Comparison of ENCODE assay signal across 9 mouse cellular contexts in genomic region chr8:86756948-86757733, GRCm38 (mm10). TPM values are rescaled to one million over a fixed set of nuclear protein-coding genes. Genes with fewer than 3 reads are reported as not detected.
DNase-seq lines count a peak whose midpoint lies in the region; ATAC-seq and TF ChIP-seq lines count a peak whose summit lies in the region.
"Had no signal": no experiment of that assay in that cellular context is flagged by ENCODE, and none has a peak within 500 bp of the region (broad histone marks: within the 10 kb centered on the region; RNA-seq: fewer than 3 reads in every experiment).

No protein-coding gene starts in this region.

- intact Hi-C loops in left cerebral cortex, postnatal 36 days (cut with DNase I), result no loop called here

- H3K4me3 ChIP-seq in E14TG2a.4 (replicated peaks; ENCODE audit: low read length), result peak overlapping the region; percentile 61
- no peak overlapping the region for H3K4me3 ChIP-seq in intestine, embryonic 16.5 days (ENCODE audit: low read length)
- peak overlapping the region; percentile 4; the same call in 1 of the 2 replicates for H3K4me3 ChIP-seq in midbrain, embryonic 13.5 days (replicated peaks)
- H3K4me3 ChIP-seq: stomach, embryonic 15.5 days had no signal

- H3K27ac ChIP-seq in intestine, embryonic 16.5 days (ENCODE audit: low read length), result no peak overlapping the region
- H3K27ac ChIP-seq in midbrain, embryonic 13.5 days, result no peak overlapping the region
- H3K27ac ChIP-seq: stomach, embryonic 15.5 days had no signal

- no peaks in the 10 kb centered on the region for H3K36me3 ChIP-seq in E14TG2a.4 (ENCODE audit: insufficient read depth, low read length)
- no peaks in the 10 kb centered on the region for H3K36me3 ChIP-seq in intestine, embryonic 16.5 days (ENCODE audit: control insufficient read depth, insufficient read depth, low read length)
- no peaks in the 10 kb centered on the region for H3K36me3 ChIP-seq in midbrain, embryonic 13.5 days
- H3K36me3 ChIP-seq: stomach, embryonic 15.5 days had no signal

- ATAC-seq in frontal cortex, adult (ENCODE audit: low TSS enrichment), result peak; percentile 91
- peak; percentile 26; the same call in 1 of the 2 replicates for ATAC-seq in intestine, embryonic 16.5 days
- 0 out of 2 replicates have a peak, but pooled peaks have one; percentile 30 for ATAC-seq in midbrain, embryonic 13.5 days
- ATAC-seq in activated CD4-positive, CD25-positive, alpha-beta regulatory T cell, adult 4 months, result no peak

- H3K4me2 ChIP-seq in intestine, embryonic 16.5 days (ENCODE audit: low read depth, low read length), result 0 out of 2 replicates have a peak overlapping the region, but pooled peaks have one; percentile 27
- peak overlapping the region; percentile 45 for H3K4me2 ChIP-seq in midbrain, embryonic 13.5 days (replicated peaks)
- H3K4me2 ChIP-seq: stomach, embryonic 15.5 days had no signal

- 0 out of 2 replicates have a peak, but pooled peaks cover 5% of the 10 kb centered on the region for H3K27me3 ChIP-seq in E14TG2a.4 (ENCODE audit: insufficient read depth, low read length)
- peaks cover 2% of the 10 kb centered on the region; the same call in 1 of the 2 replicates for H3K27me3 ChIP-seq in intestine, embryonic 16.5 days (replicated peaks; ENCODE audit: control insufficient read depth, insufficient read depth, low read length)
- H3K27me3 ChIP-seq in midbrain, embryonic 13.5 days, result no peaks in the 10 kb centered on the region
- H3K27me3 ChIP-seq: stomach, embryonic 15.5 days had no signal

- no peaks in the 10 kb centered on the region for H3K9me3 ChIP-seq in E14TG2a.4 (ENCODE audit: low read length)
- no peaks in the 10 kb centered on the region for H3K9me3 ChIP-seq in intestine, embryonic 16.5 days (ENCODE audit: control insufficient read depth, low read length)
- no peaks in the 10 kb centered on the region for H3K9me3 ChIP-seq in midbrain, embryonic 13.5 days
- H3K9me3 ChIP-seq: stomach, embryonic 15.5 days had no signal

- TF ChIP-seq CTCF in E14TG2a.4 (conservative IDR thresholded peaks at IDR 0.05; ENCODE audit: low read length), result no peak

- H3K4me1 ChIP-seq in E14TG2a.4 (replicated peaks; ENCODE audit: low read depth, low read length), result peaks cover 21% of the 10 kb centered on the region
- peaks cover 7% of the 10 kb centered on the region for H3K4me1 ChIP-seq in intestine, embryonic 16.5 days (ENCODE audit: control insufficient read depth, insufficient read depth, low read length)
- H3K4me1 ChIP-seq in midbrain, embryonic 13.5 days (replicated peaks), result peaks cover 6% of the 10 kb centered on the region

- 30% methylated on average over 23 of the region's 23 CpGs for WGBS in intestine, embryonic 16.5 days
- 19% methylated on average over 23 of the region's 23 CpGs for WGBS in midbrain, embryonic 13.5 days

- peak; percentile 54 to 63 for DNase-seq in adrenal gland, postnatal 36 days
- peak; percentile 45 to 52 for DNase-seq in left cerebral cortex, postnatal 36 days (ENCODE audit: low spot score in 2 of 2)
- no peak for DNase-seq in MN1 (ENCODE audit: low spot score)

- no peak overlapping the region; the same call in 1 of the 2 replicates for H3K9ac ChIP-seq in intestine, embryonic 16.5 days (ENCODE audit: low read depth, low read length)
- peak overlapping the region; percentile 37 for H3K9ac ChIP-seq in midbrain, embryonic 13.5 days (replicated peaks)
- H3K9ac ChIP-seq: stomach, embryonic 15.5 days had no signal

RNA-seq across cellular contexts. Expression of gene Siah1a, which starts 11.4 kb away (rescaled TPM):
- total RNA-seq in adrenal gland, postnatal 36 days (2021), result 10 to 100 TPM; 18.1 to 21.3 TPM
- 16.3 and 21.7 TPM in 2 replicates for polyA plus RNA-seq in intestine, embryonic 16.5 days (2015; fragmentation: Nextera tagmentation; extraction: Ambion mirVana)
- total RNA-seq in left cerebral cortex, postnatal 36 days (2021), result 10 to 100 TPM; 31.5 to 34.2 TPM
- polyA plus RNA-seq in midbrain, embryonic 13.5 days (2015; fragmentation: Nextera tagmentation; extraction: Ambion mirVana), result 90.1 and 91.0 TPM in 2 replicates
- polyA plus RNA-seq in activated CD4-positive, CD25-positive, alpha-beta regulatory T cell, adult 4 months (2017; shearing (Covaris generic)), result 1 to 10 TPM; 5.6 to 8.2 TPM

RNA-seq across cellular contexts. Expression of gene Gm10638, which starts 11.6 kb away (rescaled TPM):
- total RNA-seq in adrenal gland, postnatal 36 days (2021), result 1 to 10 TPM; 3.0 to 4.4 TPM
- polyA plus RNA-seq in intestine, embryonic 16.5 days (2015; fragmentation: Nextera tagmentation; extraction: Ambion mirVana), result 0.91 and 2.1 TPM in 2 replicates
- 1 to 10 TPM; 2.4 to 4.0 TPM for total RNA-seq in left cerebral cortex, postnatal 36 days (2021)
- polyA plus RNA-seq in midbrain, embryonic 13.5 days (2015; fragmentation: Nextera tagmentation; extraction: Ambion mirVana), result 5.9 and 8.5 TPM in 2 replicates
- not detected for polyA plus RNA-seq in activated CD4-positive, CD25-positive, alpha-beta regulatory T cell, adult 4 months (2017; shearing (Covaris generic))
